Mouse (Mus musculus) heart, adult 2 months (tissue): ENCODE data around the gene 1700025F22Rik.

Source experiments
- CTCF ChIP-seq: fragments of 200-600 bp; IDR thresholded peaks from 2 replicates; pipeline ENCODE4 v1.8.1; 2022; ENCODE audit warnings: antibody characterized with exemption, mild to moderate bottlenecking, moderate library complexity
- EP300 ChIP-seq: fragments of 200-500 bp; IDR thresholded peaks from 2 replicates; pipeline ENCODE4 v1.6.1; 2011; ENCODE audit warnings: low read depth, low read length, control low read depth; ENCODE audit not compliant: insufficient read depth
- POLR2A ChIP-seq: fragments of 200-500 bp; IDR thresholded peaks from 2 replicates; pipeline ENCODE4 v1.6.1; 2011; ENCODE audit warnings: mild to moderate bottlenecking, low read depth, low read length, control low read depth; ENCODE audit not compliant: insufficient read depth

- TF ChIP-seq CTCF (no peak), EP300 (no peak), POLR2A (no peak)
Observed at GRCm38 (mm10) chr19:11101880-11102279, 63.2 kb downstream of the 1700025F22Rik start.
